ENCODE assay signal across 8 mouse cellular contexts in genomic region chr4:146455321-146455721, GRCm38 (mm10). TPM values are rescaled to one million over a fixed set of nuclear protein-coding genes. Genes with fewer than 3 reads are reported as not detected.
DNase-seq lines count a peak whose midpoint lies in the region; ATAC-seq lines count a peak whose summit lies in the region.

No protein-coding gene starts in this region.

- DNase-seq in heart, postnatal 25 days (ENCODE audit: low spot score), result no peak
- DNase-seq in ES-CJ7 (ENCODE audit: low read depth, low spot score), result peak; percentile 44
- DNase-seq in hindbrain, embryonic 11.5 days (ENCODE audit: low spot score), result no peak
- DNase-seq in left cerebral cortex, adult 18-20 months (ENCODE audit: low spot score in 2 of 2), result no peak
- DNase-seq in frontal cortex, postnatal 14 days (ENCODE audit: low spot score in 2 of 2), result no peak
- no peak for DNase-seq in layer of hippocampus, postnatal 10 days (ENCODE audit: low spot score in 2 of 2)

- 91% methylated on average over 7 of the region's 7 CpGs for WGBS in heart, embryonic 11.5 days (ENCODE audit: insufficient replicate concordance)
- WGBS in hindbrain, embryonic 11.5 days, result 93% methylated on average over 7 of the region's 7 CpGs
- WGBS in liver, embryonic 16.5 days (ENCODE audit: insufficient replicate concordance), result 79% methylated on average over 7 of the region's 7 CpGs

- no peaks in the 10 kb centered on the region for H3K27me3 ChIP-seq in heart, embryonic 11.5 days (ENCODE audit: control insufficient read depth, insufficient read depth, low read length)
- no peaks in the 10 kb centered on the region for H3K27me3 ChIP-seq in hindbrain, embryonic 11.5 days (ENCODE audit: control insufficient read depth, insufficient read depth, low read length)
- no peaks in the 10 kb centered on the region for H3K27me3 ChIP-seq in liver, embryonic 16.5 days (ENCODE audit: control insufficient read depth, insufficient read depth, low read depth, low read length)

- peaks cover 4% of the 10 kb centered on the region for H3K36me3 ChIP-seq in heart, embryonic 11.5 days (ENCODE audit: control insufficient read depth, insufficient read depth, low read length)
- H3K36me3 ChIP-seq in hindbrain, embryonic 11.5 days (ENCODE audit: control insufficient read depth, insufficient read depth, low read length), result peaks cover 5% of the 10 kb centered on the region; the same call in 1 of the 2 replicates
- no peaks in the 10 kb centered on the region for H3K36me3 ChIP-seq in liver, embryonic 16.5 days (ENCODE audit: control insufficient read depth, insufficient read depth)

- intact Hi-C loops in heart, postnatal 25 days (cut with DNase I), result no loop called here

- no peak overlapping the region for H3K4me2 ChIP-seq in heart, embryonic 11.5 days
- H3K4me2 ChIP-seq in hindbrain, embryonic 11.5 days (replicated peaks; ENCODE audit: low read depth, low read length), result no peak overlapping the region
- no peak overlapping the region for H3K4me2 ChIP-seq in liver, embryonic 16.5 days (ENCODE audit: low read depth, low read length)

- peak; percentile 23 for ATAC-seq in heart, embryonic 11.5 days (replicated peaks; ENCODE audit: insufficient number of reproducible peaks, low FRiP score, low TSS enrichment)
- ATAC-seq in hindbrain, embryonic 11.5 days (ENCODE audit: low FRiP score), result peak; percentile 46
- peak; percentile 33 for ATAC-seq in liver, embryonic 16.5 days (ENCODE audit: low read depth)

- H3K9me3 ChIP-seq in heart, embryonic 11.5 days (replicated peaks; ENCODE audit: control insufficient read depth, low read length), result peaks cover 48% of the 10 kb centered on the region
- H3K9me3 ChIP-seq in hindbrain, embryonic 11.5 days (ENCODE audit: control insufficient read depth, low read length), result peaks cover 42% of the 10 kb centered on the region
- H3K9me3 ChIP-seq in liver, embryonic 16.5 days (replicated peaks; ENCODE audit: control insufficient read depth, low read length), result peaks cover 12% of the 10 kb centered on the region; the same call in 1 of the 2 replicates

- H3K9ac ChIP-seq in heart, embryonic 11.5 days (ENCODE audit: low read depth, low read length), result no peak overlapping the region
- H3K9ac ChIP-seq in hindbrain, embryonic 11.5 days (ENCODE audit: low read depth, low read length), result no peak overlapping the region
- no peak overlapping the region for H3K9ac ChIP-seq in liver, embryonic 16.5 days (ENCODE audit: low read depth, low read length)

- H3K27ac ChIP-seq in heart, embryonic 11.5 days (ENCODE audit: low read depth, low read length), result no peak overlapping the region
- H3K27ac ChIP-seq in hindbrain, embryonic 11.5 days (ENCODE audit: low read depth, low read length), result no peak overlapping the region
- no peak overlapping the region for H3K27ac ChIP-seq in liver, embryonic 16.5 days (ENCODE audit: low read length)

- no peak overlapping the region for H3K4me3 ChIP-seq in heart, embryonic 11.5 days (ENCODE audit: low read depth, low read length)
- H3K4me3 ChIP-seq in hindbrain, embryonic 11.5 days (ENCODE audit: low read depth, low read length), result no peak overlapping the region
- H3K4me3 ChIP-seq in liver, embryonic 16.5 days (ENCODE audit: low read depth, low read length), result no peak overlapping the region

- no peaks in the 10 kb centered on the region for H3K4me1 ChIP-seq in heart, embryonic 11.5 days (ENCODE audit: control insufficient read depth, insufficient read depth, low read length)
- H3K4me1 ChIP-seq in hindbrain, embryonic 11.5 days (replicated peaks; ENCODE audit: control insufficient read depth, insufficient read depth, low read length), result no peaks in the 10 kb centered on the region
- no peaks in the 10 kb centered on the region for H3K4me1 ChIP-seq in liver, embryonic 16.5 days (ENCODE audit: control insufficient read depth, low read depth, low read length)

RNA-seq across cellular contexts. Expression of gene Zfp992, which starts 6.5 kb away (rescaled TPM):
- 4.5 and 6.0 TPM in 2 replicates for polyA plus RNA-seq in heart, embryonic 11.5 days (2014; fragmentation: Nextera tagmentation; extraction: Ambion mirVana)
- total RNA-seq in heart, postnatal 25 days (2021), result 1 to 10 TPM; 2.4 to 2.7 TPM
- polyA plus RNA-seq in hindbrain, embryonic 11.5 days (2014; fragmentation: Nextera tagmentation; extraction: Ambion mirVana), result 3.6 and 3.9 TPM in 2 replicates
- polyA plus RNA-seq in liver, embryonic 16.5 days (2015; fragmentation: Nextera tagmentation; extraction: Ambion mirVana), result 1.5 and 1.6 TPM in 2 replicates
- total RNA-seq in left cerebral cortex, adult 18-20 months (2021), result 1 to 10 TPM; 2.5 to 3.2 TPM
- 1 to 10 TPM; 6.4 to 6.6 TPM for total RNA-seq in layer of hippocampus, postnatal 10 days (2021)

RNA-seq across cellular contexts. Expression of gene Zfp981, which starts 46.5 kb away (rescaled TPM):
- 0.14 TPM in 1 of 2 replicates, not detected in the other for polyA plus RNA-seq in heart, embryonic 11.5 days (2014; fragmentation: Nextera tagmentation; extraction: Ambion mirVana)
- 1 to 10 TPM in 1 of 2 experiments, under 1 TPM in 1; 0.91 to 1.1 TPM for total RNA-seq in heart, postnatal 25 days (2021)
- polyA plus RNA-seq in hindbrain, embryonic 11.5 days (2014; fragmentation: Nextera tagmentation; extraction: Ambion mirVana), result 0.19 TPM in 1 of 2 replicates, not detected in the other
- 0.02 TPM in 1 of 2 replicates, not detected in the other for polyA plus RNA-seq in liver, embryonic 16.5 days (2015; fragmentation: Nextera tagmentation; extraction: Ambion mirVana)
- total RNA-seq in left cerebral cortex, adult 18-20 months (2021), result under 1 TPM; 0.12 to 0.23 TPM
- under 1 TPM; 0.48 to 0.51 TPM for total RNA-seq in layer of hippocampus, postnatal 10 days (2021)
